Mouse (Mus musculus): ENCODE measurements at regions not wholly inside any gene's neighbourhood (a gene's known extent, or its start where the extent isn't known, plus 50 kb on each side); places are given as distances from the start of the nearest gene placed in this dataset.

GRCm38 (mm10) chr11:18571557-18572209 lies 447.1 kb downstream of the Meis1 start:
- no peak for DNase-seq

GRCm38 (mm10) chr11:18563011-18563410 lies 455.8 kb downstream of the Meis1 start:
- no peak for DNase-seq

GRCm38 (mm10) chr11:18558665-18559064 lies 460.1 kb downstream of the Meis1 start:
- no peak for DNase-seq

GRCm38 (mm10) chr11:18535592-18535857 lies 483.3 kb downstream of the Meis1 start:
- no peak for DNase-seq

- DNase-seq: peak in 1 of 2 experiments; percentile 26
Measured at GRCm38 (mm10) chr11:18534807-18535591, 483.8 kb downstream of the Meis1 start.

- DNase-seq: peak in 1 of 2 experiments; percentile 4
Measured at GRCm38 (mm10) chr11:18531264-18532110, 487.3 kb downstream of the Meis1 start.

GRCm38 (mm10) chr11:18528568-18528967 lies 490.2 kb downstream of the Meis1 start:
- no peak for DNase-seq

- no peak for DNase-seq
Measured at GRCm38 (mm10) chr11:18495108-18495757, 523.6 kb downstream of the Meis1 start.

- peak; percentile 46 to 64 for DNase-seq
Measured at GRCm38 (mm10) chr11:18493981-18494380, 524.8 kb downstream of the Meis1 start.

- peak; percentile 62 to 78 for DNase-seq
Measured at GRCm38 (mm10) chr11:18493086-18493485, 525.7 kb downstream of the Meis1 start.

GRCm38 (mm10) chr11:18489517-18490256 lies 529.1 kb downstream of the Meis1 start:
- no peak for DNase-seq

GRCm38 (mm10) chr11:18478841-18479240 lies 525.2 kb upstream of the Etaa1 start:
- DNase-seq: no peak

- no peak for DNase-seq
Measured at GRCm38 (mm10) chr11:18451271-18451670, 497.6 kb upstream of the Etaa1 start.

GRCm38 (mm10) chr11:18448879-18449278 lies 495.2 kb upstream of the Etaa1 start:
- no peak for DNase-seq

- DNase-seq: no peak
Measured at GRCm38 (mm10) chr11:18444600-18444999, 490.9 kb upstream of the Etaa1 start.

- peak in 1 of 2 experiments; percentile 9 for DNase-seq
Measured at GRCm38 (mm10) chr11:18444101-18444500, 490.4 kb upstream of the Etaa1 start.

GRCm38 (mm10) chr11:18443156-18443555 lies 489.5 kb upstream of the Etaa1 start:
- peak; percentile 5 to 57 for DNase-seq

- peak; percentile 75 to 87 for DNase-seq
Measured at GRCm38 (mm10) chr11:18437834-18438611, 484.3 kb upstream of the Etaa1 start.

- peak in 1 of 2 experiments; percentile 19 for DNase-seq
Measured at GRCm38 (mm10) chr11:18421076-18421475, 467.4 kb upstream of the Etaa1 start.

- no peak for DNase-seq
Measured at GRCm38 (mm10) chr11:18413769-18414168, 460.1 kb upstream of the Etaa1 start.

GRCm38 (mm10) chr11:18408071-18408752 lies 454.5 kb upstream of the Etaa1 start:
- no peak for DNase-seq

Data from cerebellum, postnatal 14 days (tissue).